Mouse (Mus musculus): Measurements from ENCODE around the gene Hmgxb4. TPM values are rescaled to one million over a fixed set of nuclear protein-coding genes. Genes with fewer than 3 reads are reported as not detected.

Gene Hmgxb4
- polyA plus RNA-seq, 1 experiment from 2014 or later: 53.1 TPM

DNA sequence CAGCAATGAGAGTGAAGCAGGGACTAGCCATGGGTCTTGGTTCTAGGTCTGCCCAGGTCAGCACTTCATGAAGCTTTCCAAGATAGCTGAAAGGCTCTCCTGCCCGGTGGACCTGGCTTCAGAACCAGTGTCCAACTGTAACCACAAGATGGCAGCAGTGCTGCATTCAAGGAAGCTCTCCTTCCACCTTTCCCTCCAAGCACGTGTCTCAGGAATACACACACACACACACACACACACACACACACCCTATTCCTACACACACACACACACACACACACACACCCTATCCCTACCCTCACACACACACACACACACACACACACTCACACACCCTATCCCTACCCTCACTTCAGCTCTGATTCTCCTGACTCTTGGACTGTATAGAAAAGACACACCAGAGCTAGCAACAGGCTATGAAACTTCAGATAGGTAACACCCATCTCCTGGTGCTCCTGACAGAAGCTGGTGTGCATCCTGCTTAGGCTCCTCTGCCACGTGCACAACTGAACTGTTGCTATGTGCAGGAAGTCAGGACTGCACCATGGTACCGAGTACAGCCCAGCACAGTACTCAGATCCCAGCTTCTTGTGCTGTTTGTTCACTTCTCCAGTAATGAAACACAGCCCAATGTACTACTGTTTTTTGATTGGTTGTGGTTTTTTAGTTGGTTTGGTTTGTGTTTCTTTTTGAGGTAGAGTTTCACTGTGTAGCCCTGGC, 78.6 kb downstream of the Hmgxb4 start:
- 27% methylated on average over 4 of the region's 4 CpGs for WGBS
- Histone ChIP-seq H3K36me3 (ENCODE audit: control insufficient read depth, insufficient read depth, low read length) (no peaks in the 10 kb centered on the region), H3K27me3 (ENCODE audit: control insufficient read depth, insufficient read depth, low read length) (no peaks in the 10 kb centered on the region), H3K27ac (replicated peaks; ENCODE audit: low read depth, low read length) (no peak overlapping the region), H3K4me1 (ENCODE audit: control insufficient read depth, insufficient read depth, low read length) (no peaks in the 10 kb centered on the region), H3K9me3 (ENCODE audit: control insufficient read depth, low read length) (no peaks in the 10 kb centered on the region), H3K4me2 (ENCODE audit: low read length) (no peak overlapping the region), H3K9ac (replicated peaks; ENCODE audit: low read length) (no peak overlapping the region), H3K4me3 (replicated peaks; ENCODE audit: low read depth, low read length) (no peak overlapping the region)
- ATAC-seq (ENCODE audit: low FRiP score, low TSS enrichment) (peak; percentile 70), DNase-seq (peak; percentile 92)

- no peaks in the 10 kb centered on the region for H3K36me3 ChIP-seq (ENCODE audit: control insufficient read depth, insufficient read depth, low read length)
- no peak for DNase-seq
- no peak overlapping the region for H3K4me2 ChIP-seq (ENCODE audit: low read length)
- ATAC-seq (ENCODE audit: low FRiP score, low TSS enrichment): no peak
- H3K27ac ChIP-seq (replicated peaks; ENCODE audit: low read depth, low read length): no peak overlapping the region
- WGBS: 100% methylated on average over 1 of the region's 1 CpGs
- no peaks in the 10 kb centered on the region for H3K9me3 ChIP-seq (ENCODE audit: control insufficient read depth, low read length)
- H3K9ac ChIP-seq (replicated peaks; ENCODE audit: low read length): no peak overlapping the region
- no peak overlapping the region for H3K4me3 ChIP-seq (replicated peaks; ENCODE audit: low read depth, low read length)
- no peaks in the 10 kb centered on the region for H3K27me3 ChIP-seq (ENCODE audit: control insufficient read depth, insufficient read depth, low read length)
- H3K4me1 ChIP-seq (ENCODE audit: control insufficient read depth, insufficient read depth, low read length): no peaks in the 10 kb centered on the region
Observed at GRCm38 (mm10) chr8:75074876-75075275, 81.7 kb downstream of the Hmgxb4 start.

GRCm38 (mm10) chr8:75078215-75078614, 85.1 kb downstream of the Hmgxb4 start:
- H3K27me3 ChIP-seq (ENCODE audit: control insufficient read depth, insufficient read depth, low read length): no peaks in the 10 kb centered on the region
- H3K4me3 ChIP-seq (replicated peaks; ENCODE audit: low read depth, low read length): no peak overlapping the region
- 78% methylated on average over 1 of the region's 1 CpGs for WGBS
- no peaks in the 10 kb centered on the region for H3K36me3 ChIP-seq (ENCODE audit: control insufficient read depth, insufficient read depth, low read length)
- DNase-seq: no peak
- no peak overlapping the region for H3K4me2 ChIP-seq (ENCODE audit: low read length)
- no peak for ATAC-seq (ENCODE audit: low FRiP score, low TSS enrichment)
- no peak overlapping the region for H3K27ac ChIP-seq (replicated peaks; ENCODE audit: low read depth, low read length)
- H3K9ac ChIP-seq (replicated peaks; ENCODE audit: low read length): no peak overlapping the region
- H3K4me1 ChIP-seq (ENCODE audit: control insufficient read depth, insufficient read depth, low read length): no peaks in the 10 kb centered on the region
- H3K9me3 ChIP-seq (ENCODE audit: control insufficient read depth, low read length): no peaks in the 10 kb centered on the region

DNA sequence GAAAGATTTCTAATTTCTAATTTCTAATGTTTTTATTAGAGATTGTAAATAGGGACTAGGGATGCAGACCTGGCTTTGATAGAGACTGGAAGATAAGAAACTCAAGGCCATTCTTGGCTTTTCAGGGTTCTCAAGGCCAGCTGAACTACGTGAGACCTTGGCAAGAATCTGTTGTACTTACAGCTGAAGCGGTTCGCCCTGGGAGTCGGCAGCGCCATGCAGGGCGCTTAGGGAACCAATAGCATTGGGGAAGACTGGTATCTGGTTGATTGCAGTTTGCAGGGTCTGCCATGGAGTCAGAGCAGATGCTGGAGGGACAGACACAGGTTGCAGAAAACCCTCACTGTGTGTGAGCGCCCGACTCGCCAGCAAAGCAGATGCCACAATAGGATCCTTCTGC, 85.7 kb downstream of the Hmgxb4 start:
- 97% methylated on average over 9 of the region's 9 CpGs for WGBS
- Histone ChIP-seq H3K36me3 (ENCODE audit: control insufficient read depth, insufficient read depth, low read length) (no peaks in the 10 kb centered on the region), H3K4me1 (ENCODE audit: control insufficient read depth, insufficient read depth, low read length) (no peaks in the 10 kb centered on the region), H3K9me3 (ENCODE audit: control insufficient read depth, low read length) (no peaks in the 10 kb centered on the region), H3K27me3 (ENCODE audit: control insufficient read depth, insufficient read depth, low read length) (no peaks in the 10 kb centered on the region), H3K4me3 (replicated peaks; ENCODE audit: low read depth, low read length) (no peak overlapping the region), H3K27ac (replicated peaks; ENCODE audit: low read depth, low read length) (no peak overlapping the region), H3K9ac (replicated peaks; ENCODE audit: low read length) (no peak overlapping the region), H3K4me2 (ENCODE audit: low read length) (no peak overlapping the region)
- DNase-seq: no peak
- ATAC-seq (ENCODE audit: low FRiP score, low TSS enrichment): no peak

Other genes starting within 250 kb of the Hmgxb4 start
- not detected in 2 replicates for gene Isx, start 120.2 kb upstream of the Hmgxb4 start, polyA plus RNA-seq (2014; fragmentation: Nextera tagmentation; extraction: Ambion mirVana)
- gene Tom1, start 40.3 kb downstream of the Hmgxb4 start, polyA plus RNA-seq (2014; fragmentation: Nextera tagmentation; extraction: Ambion mirVana): 24.9 and 26.2 TPM in 2 replicates
- gene Hmox1, start 100.3 kb downstream of the Hmgxb4 start, polyA plus RNA-seq (2014; fragmentation: Nextera tagmentation; extraction: Ambion mirVana): 1.8 and 5.8 TPM in 2 replicates
- 24.7 and 34.6 TPM in 2 replicates for gene Mcm5, start 116.2 kb downstream of the Hmgxb4 start, polyA plus RNA-seq (2014; fragmentation: Nextera tagmentation; extraction: Ambion mirVana)
- gene Rasd2, start 220.6 kb downstream of the Hmgxb4 start, polyA plus RNA-seq (2014; fragmentation: Nextera tagmentation; extraction: Ambion mirVana): 1.9 and 2.4 TPM in 2 replicates